Mouse (Mus musculus) Patski (cell line): ENCODE results near the gene Cpa4. TPM values are rescaled to one million over a fixed set of nuclear protein-coding genes. Genes with fewer than 3 reads are reported as not detected.

ENCODE experiments used
- ATAC-seq: fragments of 100-300 bp; one replicate; pipeline ENCODE4 v1.8.0; 2021
- CTCF ChIA-PET: fragments of 350-600 bp; sonication (Branson Sonifier 250); formaldehyde crosslinking; loops from one replicate; lab custom pipeline; 2022; ENCODE audit warnings: inconsistent platforms; lab: Charles Lee
- POLR2A ChIA-PET: fragments of 350-600 bp; sonication (Branson Sonifier 250); formaldehyde crosslinking; loops from one replicate; lab custom pipeline; 2022; ENCODE audit warnings: antibody characterized with exemption, inconsistent platforms; lab: Charles Lee
- DNase-seq: peaks from one replicate; pipeline ENCODE4 v3.0.0-alpha.2; 2011; ENCODE audit warnings: low read depth, low spot score
- H3K27me3 ChIP-seq: fragments of 371-371 bp; one replicate; pipeline ENCODE4 v1.5.1; 2021
- CTCF ChIP-seq: fragments of 100-300 bp; IDR thresholded peaks from one replicate; pipeline ENCODE4 v1.5.1; 2021
- in situ Hi-C: fragments of 300-500 bp; cut with MboI; formaldehyde crosslinking; loops from 3 replicates; pipeline ENCODE4 v1.11.1; 2018; ENCODE audit warnings: low pct_unique_long_range_greater_than_20kb, mixed read lengths
- polyA plus RNA-seq: library from polyadenylated mRNA; unstranded; gene quantifications from one replicate; pipeline ENCODE4 v1.2.3, GENCODE M21; 2021

The Cpa4 gene
- not detected for polyA plus RNA-seq

DNA sequence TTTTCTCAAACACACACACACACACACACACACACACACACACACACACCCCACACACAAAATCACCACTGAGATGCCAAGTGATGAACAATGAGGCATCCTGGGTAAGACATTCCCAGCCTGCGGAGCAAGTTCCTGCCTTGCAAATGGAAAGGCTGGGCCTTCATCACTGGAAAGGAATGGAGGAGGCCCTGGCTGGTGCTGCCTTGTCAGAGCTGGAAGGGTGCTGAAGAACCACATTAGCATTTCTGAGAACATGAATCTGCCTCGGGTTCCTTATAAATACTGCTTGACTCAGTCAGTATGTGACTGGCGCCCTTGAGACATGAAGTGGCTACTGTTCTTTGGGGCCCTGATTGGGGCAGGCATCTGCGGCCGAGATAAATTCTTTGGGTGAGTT lies at the start of gene Cpa4:
Cpa4 (plus strand) TSS at position 301 of the 400 bp plus-strand sequence.
- TF ChIP-seq CTCF = no peak
- no peak for DNase-seq
- CTCF ChIA-PET = interaction anchor here (1.0 kb wide), 1 partner anchor 25 kb away, joined by 3 read pairs; no protein-coding TSS in a partner anchor
- POLR2A ChIA-PET = no interaction called here
- in situ Hi-C loops = no loop called here
- H3K27me3 ChIP-seq = peaks cover 6% of the 10 kb centered on the region
- ATAC-seq = no peak

- DNase-seq (no peak), ATAC-seq (no peak)
- POLR2A ChIA-PET = no interaction called here
- TF ChIP-seq CTCF = no peak
- CTCF ChIA-PET = no interaction called here
- H3K27me3 ChIP-seq = no peaks in the 10 kb centered on the region
- in situ Hi-C loops = loop anchor here (10.0 kb wide), 1 partner anchor 394 kb away; the partner anchor contains the start of gene Tsga13
These were observed 47.8 kb upstream of the Cpa4 start for GRCm38 (mm10) chr6:30520400-30520799.

- POLR2A ChIA-PET = no interaction called here
- DNase-seq (no peak), ATAC-seq (no peak)
These were observed 42.5 kb upstream of the Cpa4 start for GRCm38 (mm10) chr6:30525456-30526332.

GRCm38 (mm10) chr6:30526586-30527515 lies 41.3 kb upstream of the Cpa4 start:
- ATAC-seq (no peak), DNase-seq (no peak)
- in situ Hi-C loops = loop anchor here (10.0 to 25.0 kb wide), 2 partner anchors 388 to 460 kb away; partner anchors contain the start of gene Tsga13
- ChIA-PET POLR2A (no interaction called here), CTCF (interaction anchor here (1.3 kb wide), 1 partner anchor 13 kb away, joined by 4 read pairs; no protein-coding TSS in a partner anchor)
- TF ChIP-seq CTCF = no peak
- peaks cover 3% of the 10 kb centered on the region for H3K27me3 ChIP-seq

More at GRCm38 (mm10) chr6:30525456-30526332, 42.5 kb upstream of the Cpa4 start:
- CTCF ChIA-PET = interaction anchor here (1.3 kb wide), 1 partner anchor 12 kb away, joined by 4 read pairs; no protein-coding TSS in a partner anchor
- in situ Hi-C loops = loop anchor here (10.0 to 25.0 kb wide), 2 partner anchors 389 to 462 kb away; partner anchors contain the start of gene Tsga13
- no peak for TF ChIP-seq CTCF
- no peaks in the 10 kb centered on the region for H3K27me3 ChIP-seq

- ChIA-PET CTCF (interaction anchor here (1.2 to 1.3 kb wide), 2 partner anchors 11 to 454 kb away, joined by 3 read pairs; no protein-coding TSS in a partner anchor), POLR2A (no interaction called here)
- peaks cover 8% of the 10 kb centered on the region for H3K27me3 ChIP-seq
- TF ChIP-seq CTCF = no peak
- DNase-seq (no peak), ATAC-seq (no peak)
- in situ Hi-C loops = loop anchor here (10.0 to 25.0 kb wide), 2 partner anchors 386 to 459 kb away; partner anchors contain the start of gene Tsga13
These were observed 39.4 kb upstream of the Cpa4 start for GRCm38 (mm10) chr6:30528800-30529199.

DNA sequence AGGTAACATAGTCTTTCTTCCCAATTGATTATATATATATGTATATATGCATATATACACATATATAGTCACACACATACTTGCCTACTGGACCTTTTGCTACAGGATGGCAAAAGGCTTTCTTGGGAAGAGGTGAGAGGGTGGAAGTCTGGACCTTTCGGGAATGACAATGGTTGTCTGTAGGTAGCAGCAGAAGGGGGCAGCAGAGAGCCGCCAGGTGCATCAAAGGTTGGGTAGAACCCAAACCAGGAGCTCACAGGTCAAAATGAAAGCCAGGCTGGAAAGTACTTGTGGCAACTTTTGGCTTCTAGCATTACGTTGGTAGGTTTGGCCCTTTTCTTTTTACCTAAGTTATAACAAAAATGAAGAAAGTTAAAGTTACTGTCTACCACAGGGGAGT lies 32.8 kb upstream of the Cpa4 start:
- peaks cover 8% of the 10 kb centered on the region for H3K27me3 ChIP-seq
- CTCF ChIA-PET = interaction anchor here (0.6 to 1.3 kb wide), 9 partner anchors 8 to 496 kb away, joined by 3 to 6 read pairs (median 4); no protein-coding TSS in a partner anchor
- ATAC-seq (no peak), DNase-seq (no peak)
- TF ChIP-seq CTCF = peak; percentile 85
- in situ Hi-C loops = loop anchor here (5.0 to 25.0 kb wide), 2 partner anchors 452 to 502 kb away; no protein-coding TSS in a partner anchor
- POLR2A ChIA-PET = no interaction called here

GRCm38 (mm10) chr6:30538240-30538639 lies 29.9 kb upstream of the Cpa4 start:
- in situ Hi-C loops = loop anchor here (5.0 to 25.0 kb wide), 2 partner anchors 449 to 499 kb away; no protein-coding TSS in a partner anchor
- TF ChIP-seq CTCF = no peak
- ChIA-PET CTCF (no interaction called here), POLR2A (interaction anchor here (0.5 kb wide), 1 partner anchor 10 kb away, joined by 3 read pairs; no protein-coding TSS in a partner anchor)
- no peaks in the 10 kb centered on the region for H3K27me3 ChIP-seq
- ATAC-seq (no peak), DNase-seq (no peak)

DNA sequence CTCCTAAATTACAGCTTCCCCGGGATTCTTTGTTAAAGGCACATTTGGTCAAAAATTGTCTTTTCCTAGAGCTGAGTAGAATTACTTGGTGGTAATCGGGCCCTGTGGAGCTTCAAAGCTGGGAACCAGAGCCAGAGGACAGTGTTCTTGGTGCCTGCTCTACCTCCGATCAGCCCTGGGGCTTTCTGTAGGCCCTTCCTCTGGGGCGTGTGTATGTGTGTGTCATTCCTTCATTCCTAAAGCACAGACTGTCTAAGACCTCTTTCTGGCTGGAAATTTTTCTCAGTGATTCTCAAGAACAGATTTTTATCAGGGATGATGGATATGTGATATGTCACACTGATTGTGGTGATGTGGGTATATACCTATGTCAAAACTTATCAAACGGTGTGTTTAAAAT lies 29.4 kb upstream of the Cpa4 start:
- no peaks in the 10 kb centered on the region for H3K27me3 ChIP-seq
- DNase-seq (no peak), ATAC-seq (no peak)
- no peak for TF ChIP-seq CTCF
- ChIA-PET POLR2A (interaction anchor here (0.5 kb wide), 1 partner anchor 9 kb away, joined by 3 read pairs; no protein-coding TSS in a partner anchor), CTCF (no interaction called here)
- in situ Hi-C loops = loop anchor here (5.0 to 25.0 kb wide), 2 partner anchors 449 to 499 kb away; no protein-coding TSS in a partner anchor

GRCm38 (mm10) chr6:30541009-30541799 lies 27.0 kb upstream of the Cpa4 start, which contains the start of gene Cpa2:
Cpa2 (plus strand) TSS chr6:30541582.
- H3K27me3 ChIP-seq = no peaks in the 10 kb centered on the region
- DNase-seq (no peak), ATAC-seq (no peak)
- in situ Hi-C loops = loop anchor here (25.0 kb wide), 1 partner anchor 446 kb away; no protein-coding TSS in a partner anchor
- ChIA-PET POLR2A (no interaction called here), CTCF (no interaction called here)
- TF ChIP-seq CTCF = no peak
